Mouse (Mus musculus): ENCODE results near the gene Scml4. TPM values are rescaled to one million over a fixed set of nuclear protein-coding genes. Genes with fewer than 3 reads are reported as not detected.

The Scml4 gene
- total RNA-seq (2021) = 1 to 10 TPM; 3.6 TPM
- long read RNA-seq, experiment 1, full-length matches to known transcripts = 2 of 5 reads
- long read RNA-seq, experiment 1, partial matches to known transcripts = 0 of 5 reads
- long read RNA-seq, experiment 1, other reads (novel, unspliced or antisense) = 3 of 5 reads
- long read RNA-seq, experiment 2 = 0 reads

DNA sequence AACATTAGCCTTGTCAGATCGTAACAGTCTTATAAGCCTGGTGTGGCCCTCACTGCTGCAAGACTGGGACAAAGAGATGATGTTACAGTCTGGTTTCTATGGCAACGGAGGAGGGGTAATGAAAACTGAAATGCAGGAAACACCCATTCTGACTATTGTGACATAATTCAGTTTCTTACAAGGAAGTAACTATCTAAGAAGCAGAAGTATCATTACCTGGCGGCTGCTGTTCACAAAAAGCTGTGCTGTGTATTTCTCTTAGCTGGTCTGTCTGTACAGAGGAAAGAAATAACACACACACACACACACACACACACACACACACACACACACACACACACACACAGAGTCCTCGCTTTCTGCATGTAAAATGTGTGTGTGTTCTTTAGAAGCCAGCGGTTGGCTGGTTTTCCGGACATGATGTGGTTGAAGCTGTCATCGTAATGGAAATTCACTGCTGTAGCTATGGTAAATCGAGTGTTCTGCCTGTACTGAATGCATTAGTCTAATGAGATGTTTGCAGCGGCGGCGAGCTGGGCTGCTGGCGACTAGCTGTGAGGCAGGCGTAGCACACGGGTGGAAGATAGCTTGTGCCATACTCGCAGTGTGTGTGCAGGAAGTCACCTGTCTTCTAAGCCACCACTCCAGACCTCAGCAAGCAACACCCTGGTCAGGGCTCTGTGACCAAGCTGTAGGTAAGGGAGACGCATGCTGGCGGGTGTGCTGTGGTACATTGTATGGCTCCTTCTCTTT is at the start of gene Scml4:
Gene Scml4, plus strand, starts transcription at position 212 of the 753 bp plus-strand sequence.
- intact Hi-C loops (cut with DNase I) = loop anchor here (5.0 kb wide), 2 partner anchors 82 to 278 kb away; partner anchors contain the start of genes Nr2e1 and Ostm1
- peak; percentile 23 to 37 for DNase-seq (ENCODE audit: extremely low spot score in 1 of 2, low spot score in 2 of 2)
- H3K4me3 ChIP-seq = peak within 1 kb of the TSS; percentile 45
- TF ChIP-seq CTCF (IDR thresholded peaks at IDR 0.05) = no peak
- peak within 1 kb of the TSS; percentile 40; the same call in 1 of the 2 replicates for H3K27ac ChIP-seq

DNA sequence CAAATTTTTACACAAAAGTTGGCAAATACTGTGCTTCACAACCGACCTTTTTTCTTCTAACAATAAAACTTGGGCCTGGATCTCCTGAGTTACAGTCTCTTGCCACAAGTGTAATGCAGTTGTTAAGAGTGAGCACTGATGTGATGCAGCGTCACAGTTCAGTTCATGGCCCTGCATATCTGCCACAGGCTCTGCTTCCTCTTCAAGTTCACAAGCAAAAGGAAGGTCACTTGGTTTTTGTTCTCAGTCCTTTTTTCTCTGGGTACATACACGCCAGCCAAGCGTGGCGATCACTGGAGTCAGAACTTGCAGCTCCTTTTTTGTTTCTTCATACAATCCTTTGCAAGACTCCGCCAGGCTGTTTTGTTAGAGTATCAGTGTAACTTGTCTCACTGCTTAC is 34.2 kb upstream of the Scml4 start:
- Histone ChIP-seq H3K27ac (no peak overlapping the region), H3K4me3 (no peak overlapping the region)
- no peak for TF ChIP-seq CTCF (IDR thresholded peaks at IDR 0.05)
- DNase-seq (ENCODE audit: extremely low spot score in 1 of 2, low spot score in 2 of 2) = no peak
- intact Hi-C loops (cut with DNase I) = no loop called here

DNA sequence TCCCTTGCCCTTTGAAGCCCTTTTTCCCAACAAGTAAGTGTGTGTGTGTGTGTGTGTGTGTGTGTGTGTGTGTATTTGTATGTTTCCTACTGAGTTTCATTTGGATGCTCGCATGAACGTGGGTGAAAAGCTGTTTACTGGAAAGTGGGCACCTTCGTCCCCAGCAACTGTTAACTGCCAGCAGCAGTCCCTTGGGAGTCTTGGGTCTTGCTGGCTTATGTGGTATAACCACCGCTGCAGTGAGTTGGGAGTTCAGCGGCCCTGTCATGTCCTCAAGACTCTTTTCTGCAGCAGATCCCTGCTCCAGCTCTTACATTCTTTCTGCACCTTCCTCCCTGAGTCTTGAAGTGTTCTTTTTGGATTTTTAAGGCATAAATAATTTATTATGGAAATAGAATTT is 33.0 kb upstream of the Scml4 start:
- no peak for TF ChIP-seq CTCF (IDR thresholded peaks at IDR 0.05)
- DNase-seq (ENCODE audit: extremely low spot score in 1 of 2, low spot score in 2 of 2) = no peak
- no peak overlapping the region for H3K4me3 ChIP-seq
- intact Hi-C loops (cut with DNase I) = no loop called here
- H3K27ac ChIP-seq = no peak overlapping the region

DNA sequence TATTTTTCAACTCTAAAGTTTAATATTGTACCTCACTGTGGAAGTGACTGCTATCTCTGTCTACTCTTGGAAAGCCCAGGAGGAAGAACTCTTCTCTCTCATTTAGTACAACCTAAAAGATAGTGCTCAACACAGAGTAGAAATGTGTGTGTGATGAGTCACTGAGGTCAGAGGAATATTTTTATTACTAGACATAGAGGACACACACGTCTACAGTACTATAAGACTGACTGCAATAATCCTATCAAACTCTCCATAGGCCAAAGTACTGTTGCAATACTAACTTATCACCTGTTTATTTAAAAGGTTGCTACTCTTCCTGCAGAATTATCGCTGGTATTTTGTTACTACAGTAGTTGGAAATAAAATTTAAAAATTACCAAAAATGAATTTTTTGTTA is 30.2 kb upstream of the Scml4 start:
- no peak overlapping the region for H3K4me3 ChIP-seq
- intact Hi-C loops (cut with DNase I) = no loop called here
- no peak overlapping the region for H3K27ac ChIP-seq
- no peak for TF ChIP-seq CTCF (IDR thresholded peaks at IDR 0.05)
- DNase-seq (ENCODE audit: extremely low spot score in 1 of 2, low spot score in 2 of 2) = no peak

DNA sequence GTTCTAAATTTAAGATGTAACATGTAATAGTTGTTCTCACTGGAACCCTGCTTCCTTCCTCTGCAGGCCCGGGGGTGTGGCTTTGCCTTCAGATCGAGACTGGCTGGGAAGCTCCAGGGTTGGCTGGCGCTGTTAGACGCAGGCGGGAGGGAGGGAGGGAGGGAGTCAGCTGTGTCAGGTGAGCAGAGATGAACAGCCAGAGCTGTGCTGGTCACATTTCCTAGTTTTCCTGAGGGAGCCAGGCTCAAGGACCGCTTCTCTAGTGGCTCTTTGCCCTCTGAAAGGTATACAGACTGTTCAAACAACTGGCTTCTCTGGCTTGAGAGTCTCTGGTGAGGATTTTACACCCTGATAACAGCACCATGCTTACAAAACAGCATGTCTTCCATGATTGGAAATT is 29.8 kb upstream of the Scml4 start:
- intact Hi-C loops (cut with DNase I) = no loop called here
- no peak for DNase-seq (ENCODE audit: extremely low spot score in 1 of 2, low spot score in 2 of 2)
- no peak overlapping the region for H3K27ac ChIP-seq
- no peak overlapping the region for H3K4me3 ChIP-seq
- TF ChIP-seq CTCF (IDR thresholded peaks at IDR 0.05) = no peak

DNA sequence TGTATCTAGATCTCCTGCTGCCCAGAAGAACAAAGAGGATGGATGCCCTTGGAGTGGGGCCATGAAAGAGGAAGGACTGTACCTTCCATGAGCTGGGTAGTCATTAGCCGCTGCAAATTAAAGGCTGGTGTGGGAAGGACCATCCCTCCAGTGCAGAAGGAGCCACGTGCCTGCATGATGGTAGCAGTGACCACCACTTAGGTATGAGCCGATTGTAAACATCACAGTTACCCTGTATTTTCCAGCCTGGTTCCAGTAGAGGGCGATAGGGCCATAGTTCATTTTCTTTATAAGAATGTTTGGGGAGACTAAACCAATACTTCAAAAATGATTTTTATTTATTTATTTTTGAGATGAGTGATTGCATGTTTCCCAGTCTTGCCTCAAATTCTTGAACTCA is 27.5 kb upstream of the Scml4 start:
- H3K4me3 ChIP-seq = no peak overlapping the region
- TF ChIP-seq CTCF (IDR thresholded peaks at IDR 0.05) = peak; percentile 58
- intact Hi-C loops (cut with DNase I) = no loop called here
- H3K27ac ChIP-seq = no peak overlapping the region
- no peak for DNase-seq (ENCODE audit: extremely low spot score in 1 of 2, low spot score in 2 of 2)

DNA sequence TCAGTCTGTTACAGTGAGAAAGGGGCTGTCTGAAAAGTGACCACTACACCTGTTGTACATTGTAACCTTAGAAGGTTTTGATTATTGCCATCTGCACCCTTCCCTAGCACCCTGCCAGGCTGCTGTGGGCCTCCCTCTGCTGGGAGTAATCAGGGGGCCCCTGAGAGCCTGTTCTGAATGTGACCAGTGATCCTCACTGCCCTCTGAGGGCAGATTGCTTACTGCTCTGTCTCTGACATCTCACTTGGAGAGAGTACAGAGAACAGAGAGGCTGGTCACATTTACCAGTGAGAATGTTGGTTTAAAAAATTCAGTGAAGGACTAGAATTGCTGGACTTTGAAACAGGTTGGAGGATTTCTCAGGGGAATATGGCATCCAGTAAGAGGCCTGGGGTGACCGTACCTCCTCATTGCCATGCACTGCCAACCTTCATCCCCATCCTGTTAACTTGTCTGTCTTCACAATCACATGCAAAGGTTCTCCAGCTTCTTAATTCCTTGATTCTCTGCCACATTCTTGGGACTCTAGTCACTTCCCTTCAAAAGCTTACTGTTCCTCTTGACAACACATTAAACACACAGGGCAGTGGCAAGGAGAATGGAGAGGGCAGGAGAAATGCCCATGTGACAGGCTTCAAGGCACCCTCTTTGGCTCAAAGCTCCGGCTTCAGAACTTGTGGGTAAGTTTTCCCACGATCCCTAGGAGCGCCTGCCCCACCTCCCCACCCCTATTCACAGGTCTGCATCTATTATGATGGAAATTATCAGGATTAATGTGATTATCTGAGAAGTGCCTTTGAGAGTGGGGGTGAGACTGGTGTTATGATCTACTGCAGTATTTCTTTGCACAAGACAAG is 26.1 kb upstream of the Scml4 start:
- Histone ChIP-seq H3K4me3 (no peak overlapping the region), H3K27ac (no peak overlapping the region)
- intact Hi-C loops (cut with DNase I) = no loop called here
- DNase-seq (ENCODE audit: extremely low spot score in 1 of 2, low spot score in 2 of 2) = no peak
- TF ChIP-seq CTCF (IDR thresholded peaks at IDR 0.05) = no peak

DNA sequence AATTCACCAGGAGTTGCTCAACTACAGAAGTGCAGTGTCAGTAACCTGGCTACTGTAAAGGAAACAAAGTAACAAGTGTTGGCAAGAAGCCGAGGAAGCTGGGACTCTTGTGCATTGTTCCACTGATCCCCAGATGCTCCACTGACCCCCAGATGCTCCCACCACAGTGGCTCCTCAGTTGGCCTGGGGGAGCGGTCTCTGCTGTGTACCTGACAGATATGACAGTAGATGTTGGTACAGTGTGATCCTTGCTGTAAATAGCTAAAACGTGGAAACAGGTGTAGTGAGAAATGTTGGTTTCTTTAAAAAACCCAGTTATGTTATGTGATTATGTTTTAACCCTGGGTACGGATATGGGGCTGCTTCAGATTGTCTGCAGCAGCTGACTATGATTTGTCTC is 22.1 kb upstream of the Scml4 start:
- H3K27ac ChIP-seq = no peak overlapping the region
- intact Hi-C loops (cut with DNase I) = no loop called here
- TF ChIP-seq CTCF (IDR thresholded peaks at IDR 0.05) = no peak
- H3K4me3 ChIP-seq = no peak overlapping the region
- no peak for DNase-seq (ENCODE audit: extremely low spot score in 1 of 2, low spot score in 2 of 2)

DNA sequence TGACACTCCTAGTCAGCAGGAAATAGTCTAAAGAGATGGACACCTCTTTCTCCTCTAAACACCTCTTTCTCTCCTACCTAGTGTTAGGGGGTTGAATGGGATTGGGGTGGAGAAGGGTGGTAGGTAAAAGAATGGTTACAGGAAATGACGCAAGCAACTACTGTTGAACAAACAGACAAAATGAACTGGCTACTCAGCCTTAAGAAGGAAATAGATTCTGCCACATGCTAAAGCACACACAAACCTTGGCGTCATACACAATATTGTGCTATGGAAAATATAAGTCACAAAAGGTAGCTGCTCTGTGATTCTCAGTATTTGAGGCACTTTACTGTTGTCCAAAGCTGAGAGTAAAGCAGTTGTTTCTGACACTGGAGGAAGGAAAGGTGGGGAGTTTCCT is 21.4 kb upstream of the Scml4 start:
- TF ChIP-seq CTCF (IDR thresholded peaks at IDR 0.05) = no peak
- intact Hi-C loops (cut with DNase I) = no loop called here
- no peak for DNase-seq (ENCODE audit: extremely low spot score in 1 of 2, low spot score in 2 of 2)

DNA sequence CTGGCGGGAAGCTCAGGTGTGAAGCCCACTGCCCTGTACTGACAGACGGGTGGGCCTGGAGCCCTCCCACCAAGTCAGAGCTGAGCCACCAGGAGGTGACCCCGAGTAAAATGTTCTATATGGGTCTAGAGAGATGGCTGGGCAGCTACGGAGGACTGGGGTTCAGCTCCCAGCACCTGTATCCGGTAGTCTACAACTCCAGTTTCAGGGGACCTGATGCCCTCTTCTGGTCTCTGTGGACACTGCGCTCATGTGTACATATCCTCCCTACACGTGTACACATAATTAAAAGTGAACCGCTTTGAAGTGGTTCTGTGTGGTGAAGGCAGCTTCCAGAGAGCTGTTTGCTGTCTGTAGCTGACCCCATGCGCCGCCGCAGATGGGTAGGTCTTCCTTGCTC is 20.1 kb upstream of the Scml4 start:
- no peak overlapping the region for H3K27ac ChIP-seq
- no peak for DNase-seq (ENCODE audit: extremely low spot score in 1 of 2, low spot score in 2 of 2)
- intact Hi-C loops (cut with DNase I) = loop anchor here (5.0 kb wide), 1 partner anchor 147 kb away; no protein-coding TSS in a partner anchor
- H3K4me3 ChIP-seq = no peak overlapping the region
- TF ChIP-seq CTCF (IDR thresholded peaks at IDR 0.05) = no peak; the same call in 1 of the 2 replicates

More for the DNA sequence above, 21.4 kb upstream of the Scml4 start:
- no peak overlapping the region for H3K27ac ChIP-seq
- no peak overlapping the region for H3K4me3 ChIP-seq

DNA sequence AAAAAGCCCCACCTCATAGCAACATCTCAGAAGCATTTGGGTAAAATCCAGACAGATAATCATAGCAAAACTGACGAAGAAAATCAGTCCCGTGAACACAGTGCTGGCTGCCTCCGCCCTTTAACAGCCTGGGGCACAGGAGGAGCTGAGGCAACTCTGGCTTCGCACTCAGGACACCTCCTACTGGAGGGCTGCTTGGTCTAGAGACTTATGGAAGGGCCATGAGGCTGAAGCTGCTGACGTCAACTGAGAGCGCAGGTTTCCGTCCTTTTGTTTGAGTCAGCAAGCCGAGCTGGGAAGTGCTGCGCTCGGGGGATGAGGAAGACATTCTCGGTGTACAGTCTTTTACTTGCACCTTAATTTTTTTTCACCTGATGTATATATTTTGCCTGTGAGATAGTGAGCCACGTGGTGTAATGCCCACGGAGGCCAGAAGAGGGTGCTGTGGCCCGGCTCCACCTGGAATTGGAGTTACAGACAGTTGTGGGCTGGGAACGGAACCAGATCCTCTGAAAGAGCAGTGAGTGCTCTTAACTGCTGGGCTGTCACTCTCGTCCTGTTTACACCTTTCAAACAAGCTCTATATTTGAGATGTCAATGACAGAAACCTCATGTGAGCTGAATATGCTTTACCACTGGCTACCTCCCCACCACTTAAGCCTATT is 18.5 kb upstream of the Scml4 start:
- no peak for DNase-seq (ENCODE audit: extremely low spot score in 1 of 2, low spot score in 2 of 2)
- Histone ChIP-seq H3K27ac (no peak overlapping the region), H3K4me3 (no peak overlapping the region)
- intact Hi-C loops (cut with DNase I) = loop anchor here (1.0 to 5.0 kb wide), 2 partner anchors 101 to 146 kb away; no protein-coding TSS in a partner anchor
- TF ChIP-seq CTCF (IDR thresholded peaks at IDR 0.05) = peak; percentile 49
